Mouse (Mus musculus) v-Abl transformed pro-B cells (cell line): ENCODE measurements around the gene Gm10382.

Experiments
- in situ Hi-C, 2 experiments: fragments of 400-800 bp; cut with MboI; formaldehyde crosslinking; loops; one replicate each; pipeline ENCODE4 v1.15.1; 2025; ENCODE audit not compliant: unreplicated experiment in 2 of 2

The Gm10382 gene

DNA sequence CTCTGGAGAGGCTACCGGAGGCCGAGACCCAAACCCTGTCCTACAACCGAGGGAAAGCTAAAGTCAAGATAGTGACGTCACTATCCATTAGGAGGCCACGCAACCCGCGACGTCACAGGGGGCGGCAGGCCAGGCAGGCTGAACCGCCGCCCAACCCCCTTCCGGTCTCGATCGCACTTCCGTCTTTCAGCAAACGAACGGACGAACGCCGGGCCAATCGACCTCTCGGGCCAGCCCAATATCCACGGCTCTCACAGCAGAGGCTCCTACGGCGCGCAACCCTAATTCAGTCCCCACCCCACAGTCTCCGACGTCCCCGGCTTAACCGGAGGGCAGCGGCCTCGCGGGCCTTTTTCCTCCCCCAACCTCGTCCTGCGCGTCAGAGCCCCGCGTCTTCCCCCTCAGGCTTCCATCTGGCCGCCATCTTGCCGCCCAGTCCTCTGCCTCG lies at the start of gene Gm10382:
TSS of gene Gm10382 (plus strand) at position 192 of the 448 bp plus-strand sequence.
- in situ Hi-C loops = no loop called here

DNA sequence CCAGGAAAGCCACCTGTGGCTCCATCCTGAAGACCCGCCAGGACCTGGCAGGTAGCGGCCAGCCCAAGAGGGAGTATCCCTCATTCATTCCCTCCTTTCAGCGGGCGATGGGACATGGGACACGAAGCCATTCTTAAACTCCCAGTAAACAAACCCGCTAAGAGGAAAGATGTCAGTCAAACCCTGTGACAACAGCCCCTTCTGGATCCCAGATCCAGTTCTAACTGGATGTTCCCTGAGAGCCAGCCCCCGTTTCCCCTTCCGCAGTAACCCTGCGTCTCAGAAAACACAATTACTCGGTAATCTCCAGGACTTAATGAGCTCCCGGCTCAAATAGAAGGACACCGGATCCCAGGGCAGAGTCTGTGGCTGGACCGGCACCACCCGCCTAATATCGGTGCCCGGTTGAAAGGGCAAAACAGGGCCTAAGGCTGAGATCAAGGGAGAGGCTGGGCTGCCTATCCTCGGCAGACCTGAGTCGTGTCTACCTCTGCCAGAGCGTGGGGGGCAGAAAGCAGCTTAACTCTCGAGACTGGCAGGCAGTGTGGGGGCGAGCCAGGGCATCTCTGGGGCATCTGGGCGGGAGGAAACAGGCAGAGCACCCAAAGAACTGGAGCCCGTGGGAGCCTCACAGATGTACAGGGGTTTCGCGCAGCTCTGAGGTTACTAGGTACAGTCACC lies 49.1 kb upstream of the Gm10382 start:
- in situ Hi-C loops = no loop called here

DNA sequence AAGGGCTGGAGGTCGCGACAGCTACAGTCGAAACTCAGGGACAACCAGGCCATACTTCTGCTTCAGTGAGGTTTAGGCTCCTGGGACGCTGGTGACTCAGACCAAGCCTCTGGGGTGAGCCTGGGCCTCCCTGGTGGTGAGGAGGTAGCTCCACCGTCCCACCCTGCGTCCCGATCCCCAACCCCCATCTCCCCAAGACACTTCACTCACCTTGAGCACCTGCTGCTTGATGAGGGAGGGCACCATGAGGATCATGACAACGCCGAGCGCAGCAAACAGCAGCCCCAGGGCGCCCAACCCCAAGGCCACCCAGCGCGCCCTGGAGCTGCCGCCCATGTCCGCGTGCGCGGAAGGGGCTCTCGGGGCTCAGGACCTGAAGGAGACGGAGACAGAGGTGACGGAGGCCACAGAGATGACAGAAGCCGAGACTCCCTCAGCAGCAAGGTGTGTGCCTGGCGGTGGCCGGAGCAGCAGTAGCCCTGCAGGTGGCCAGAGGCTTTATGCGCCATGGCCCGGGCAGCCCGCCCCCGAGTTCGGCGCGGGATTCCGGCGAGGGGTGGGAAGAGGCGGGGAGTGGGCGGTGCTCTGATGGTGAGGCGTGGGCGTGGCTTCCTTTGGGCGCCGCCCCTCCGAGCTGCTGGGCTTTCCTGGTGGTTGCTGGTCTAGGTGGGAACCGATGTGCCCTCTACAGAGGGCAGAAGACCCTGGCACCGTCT lies 48.4 kb upstream of the Gm10382 start, which contains the start of gene Scarb1:
TSS of gene Scarb1 (minus strand) at position 548 of the 716 bp plus-strand sequence.
- in situ Hi-C loops = no loop called here

DNA sequence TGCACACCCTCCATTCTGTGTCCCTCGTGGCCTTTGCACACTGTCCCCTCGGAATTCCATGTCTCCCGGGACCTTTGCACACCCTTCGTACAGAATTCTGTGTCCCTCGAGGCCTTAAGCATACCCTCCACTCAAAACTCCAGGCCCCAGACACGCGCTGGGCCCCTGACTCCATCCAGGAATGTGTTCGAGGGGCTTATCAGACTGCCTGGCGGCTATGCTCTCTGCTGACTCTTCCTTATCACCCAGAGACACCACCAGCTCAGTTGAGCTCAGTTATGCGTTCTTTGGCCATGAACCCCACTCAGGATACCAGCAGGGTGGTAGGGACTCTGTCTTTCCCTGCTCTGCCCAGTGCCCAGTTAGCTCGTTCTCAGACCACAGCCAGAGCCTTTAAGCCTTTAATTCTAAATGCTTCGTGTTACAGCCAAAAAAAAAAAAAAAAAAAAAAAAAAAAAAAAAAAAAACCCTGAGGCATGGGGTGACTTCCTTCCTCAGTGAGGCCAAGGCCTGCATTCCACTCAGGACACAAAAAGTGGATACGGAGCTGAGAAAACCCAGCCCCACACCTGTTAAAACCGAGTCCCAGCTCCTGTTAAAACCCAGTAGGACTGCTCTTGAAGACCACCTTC lies 47.5 kb upstream of the Gm10382 start:
- in situ Hi-C loops = no loop called here

DNA sequence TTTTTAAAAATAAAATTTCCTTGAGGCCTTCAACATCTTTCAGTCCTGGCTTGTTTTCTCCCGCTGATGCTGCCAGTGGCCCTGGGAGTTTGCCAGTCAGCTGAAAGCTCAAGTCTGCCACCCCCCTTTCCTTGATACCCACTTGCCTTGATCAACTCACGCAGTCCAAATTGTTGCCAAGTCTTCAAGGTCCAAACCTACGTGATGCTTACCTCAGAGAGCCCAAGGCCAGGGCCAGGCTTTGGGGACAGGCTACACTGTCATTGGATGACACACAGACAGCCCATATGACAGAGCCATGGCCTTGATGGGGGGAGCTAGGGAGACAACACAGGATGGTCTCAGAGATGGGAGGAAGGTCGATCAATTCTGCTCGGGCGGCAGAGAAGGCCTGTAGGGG lies 44.8 kb upstream of the Gm10382 start:
- in situ Hi-C loops = no loop called here

DNA sequence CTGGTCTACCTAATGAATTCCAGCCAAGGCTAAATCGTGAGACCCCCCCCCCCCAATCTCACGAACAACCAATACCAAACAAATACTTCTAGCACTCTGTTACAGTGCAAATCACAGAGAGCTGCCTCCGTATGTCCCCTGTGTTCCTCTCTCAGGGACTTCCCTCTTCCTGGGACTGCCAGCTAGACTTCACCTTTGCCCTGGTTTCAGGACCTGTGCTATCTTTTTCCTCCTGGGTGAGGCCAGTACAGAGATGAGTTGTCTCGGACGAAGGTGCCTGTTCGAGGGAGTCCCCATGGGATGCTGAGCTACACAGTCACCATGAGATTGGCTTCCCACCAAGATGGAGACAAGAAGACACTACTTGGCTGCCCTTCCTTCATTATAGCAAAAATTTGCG lies 41.1 kb upstream of the Gm10382 start:
- in situ Hi-C loops = no loop called here

DNA sequence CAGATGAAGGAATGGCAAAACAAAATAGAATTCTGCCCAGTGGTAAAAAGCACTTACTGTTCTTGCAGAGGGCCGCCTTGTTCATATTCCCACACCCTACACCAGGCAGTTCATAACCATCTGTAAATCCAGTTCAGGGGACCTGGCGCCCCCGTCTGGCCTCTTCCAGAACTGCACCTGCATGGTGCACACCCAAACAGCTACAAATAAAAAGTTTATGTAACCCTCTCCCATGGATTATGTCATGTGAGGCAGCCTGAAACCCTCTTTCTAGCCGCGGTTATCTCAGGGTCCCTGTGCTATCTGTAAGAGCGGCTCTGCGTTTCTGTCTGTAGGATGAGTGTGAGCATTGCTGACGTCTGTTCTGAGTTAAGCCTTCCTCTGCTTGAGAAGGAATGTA lies 40.6 kb upstream of the Gm10382 start:
- in situ Hi-C loops = no loop called here

DNA sequence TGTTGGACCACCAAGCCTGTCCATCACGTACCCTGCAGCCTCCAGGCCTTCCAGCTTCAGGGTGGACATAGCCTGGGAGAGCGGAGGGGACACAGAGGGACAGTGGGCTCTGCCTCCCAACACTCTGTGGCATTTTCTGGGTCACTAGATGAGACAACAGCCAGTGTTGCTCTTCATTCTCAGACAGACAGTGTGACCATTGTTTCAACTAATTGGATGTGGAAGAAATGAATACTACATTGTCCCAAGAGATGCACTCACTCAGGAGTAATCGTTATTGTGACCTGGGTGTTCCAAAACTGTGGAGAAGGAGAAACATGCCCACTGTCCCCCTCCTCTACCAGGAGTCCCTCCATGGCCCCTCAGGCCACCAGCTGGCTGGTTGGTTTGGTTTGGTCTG lies 39.7 kb upstream of the Gm10382 start:
- in situ Hi-C loops = no loop called here

DNA sequence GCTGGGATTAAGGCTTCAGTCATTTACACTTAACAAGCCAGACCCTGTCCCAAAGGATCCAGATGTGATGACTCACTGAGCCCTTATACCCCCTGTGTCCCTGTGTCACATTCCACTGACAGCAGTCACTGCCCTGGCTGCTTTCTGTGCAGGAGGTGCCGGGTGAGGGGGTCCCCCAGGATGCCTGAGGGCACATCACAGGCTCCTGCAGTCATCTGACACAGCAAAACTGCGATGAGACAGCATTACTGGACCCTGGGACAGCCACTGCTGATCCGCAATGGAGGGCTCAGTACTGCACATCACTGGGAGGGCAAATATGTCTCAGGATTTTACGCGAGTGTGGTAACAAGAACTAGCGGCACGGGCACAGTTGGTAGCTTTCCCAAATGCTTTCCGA lies 38.1 kb upstream of the Gm10382 start:
- in situ Hi-C loops = loop anchor here in 1 of 2 experiments (25.0 kb wide), 1 partner anchor 914 kb away; the partner anchor contains the start of genes Kmt5a and Sbno1

DNA sequence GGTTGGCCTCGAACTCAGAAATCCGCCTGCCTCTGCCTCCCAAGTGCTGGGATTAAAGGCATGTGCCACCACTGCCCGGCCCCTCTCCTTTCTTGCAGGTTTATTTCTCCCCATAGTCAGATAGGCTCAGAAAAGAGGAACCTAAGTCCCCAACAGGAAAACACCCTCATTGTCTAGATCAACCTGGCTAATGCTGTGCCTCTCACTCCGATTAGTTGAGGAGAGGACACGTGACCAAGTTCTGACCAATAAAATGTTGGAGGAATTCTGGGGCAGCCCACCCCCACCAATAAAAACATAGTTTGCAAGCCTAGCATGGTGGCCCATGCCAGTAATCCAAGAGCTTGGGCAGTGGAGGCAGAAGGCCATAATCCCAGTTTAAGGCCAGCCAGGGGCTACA lies 37.2 kb upstream of the Gm10382 start:
- in situ Hi-C loops = loop anchor here in 1 of 2 experiments (25.0 kb wide), 1 partner anchor 915 kb away; the partner anchor contains the start of genes Kmt5a and Sbno1

DNA sequence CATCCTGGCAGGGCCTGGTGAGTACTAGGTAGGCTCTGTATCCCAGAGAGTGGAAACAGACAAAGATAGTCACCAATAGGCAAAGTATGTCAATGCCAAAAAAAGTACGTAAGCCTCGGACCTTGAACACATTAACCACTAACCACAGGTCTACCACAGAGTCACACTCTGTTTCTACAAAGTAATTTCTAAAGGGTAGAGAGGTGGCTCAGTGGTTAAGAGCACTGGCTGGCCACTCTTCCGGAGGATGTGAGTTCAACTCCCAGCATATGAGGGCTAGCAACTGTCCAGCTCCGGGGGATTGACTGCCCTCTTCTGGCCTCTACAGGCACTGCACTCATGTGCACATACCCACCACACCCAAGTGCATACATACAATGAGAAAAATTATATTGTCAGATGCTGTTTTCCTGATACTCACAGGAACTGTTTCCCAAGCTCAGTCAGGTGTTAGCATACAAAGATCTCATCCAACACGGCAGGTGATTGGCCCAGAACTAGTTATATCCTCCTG lies 36.3 kb upstream of the Gm10382 start:
- in situ Hi-C loops = loop anchor here in 1 of 2 experiments (25.0 kb wide), 1 partner anchor 916 kb away; the partner anchor contains the start of genes Kmt5a and Sbno1

DNA sequence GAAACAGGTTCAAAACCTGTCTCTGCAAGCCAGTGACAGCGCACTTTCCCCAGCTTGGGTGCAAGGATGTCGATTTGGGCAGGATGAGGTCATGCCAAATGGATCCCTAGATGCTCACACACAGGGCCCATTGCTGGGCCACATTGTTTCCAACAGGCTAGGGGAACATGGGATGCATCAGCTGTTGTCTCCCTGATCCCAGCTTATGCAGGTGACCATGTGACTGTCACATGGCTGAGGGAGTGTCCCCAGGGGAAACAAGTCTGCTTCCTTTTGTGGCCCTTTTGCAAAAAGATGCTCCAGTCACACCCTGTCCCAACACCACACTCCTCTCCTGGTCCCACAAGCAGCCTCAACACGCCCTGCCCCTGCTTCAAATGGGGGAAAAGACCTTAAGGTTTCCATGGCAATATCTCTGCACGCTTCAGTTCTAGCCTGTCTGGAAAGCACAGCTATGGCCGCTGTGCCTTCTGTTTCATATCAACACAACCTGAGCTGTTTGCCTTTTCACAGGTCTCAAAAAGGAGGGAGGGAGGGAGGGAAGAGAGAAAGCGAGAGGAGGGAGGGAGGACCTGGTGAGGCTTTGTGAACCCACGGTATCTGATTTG lies 34.1 kb upstream of the Gm10382 start:
- in situ Hi-C loops = loop anchor here in 1 of 2 experiments (25.0 kb wide), 1 partner anchor 918 kb away; the partner anchor contains the start of genes Kmt5a and Sbno1

DNA sequence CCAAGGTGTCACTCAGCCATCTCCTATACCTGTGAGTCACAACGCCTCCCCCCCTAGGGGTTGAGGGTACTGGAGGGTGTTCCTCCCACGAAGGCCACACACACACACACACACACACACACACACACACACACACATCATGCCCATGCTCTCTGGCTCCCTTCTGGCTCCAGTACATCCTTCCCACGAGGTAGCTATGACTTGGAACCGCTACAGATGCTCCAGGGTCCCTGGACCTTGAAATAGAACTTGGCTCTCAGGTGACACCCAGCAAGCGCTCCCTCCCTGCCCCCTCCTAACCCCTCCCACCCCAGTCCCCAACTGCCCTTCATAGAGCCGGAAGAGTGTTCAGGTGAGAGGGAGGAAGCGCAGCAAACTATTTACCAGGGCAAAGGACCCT lies 33.5 kb upstream of the Gm10382 start:
- in situ Hi-C loops = loop anchor here in 1 of 2 experiments (25.0 kb wide), 1 partner anchor 918 kb away; the partner anchor contains the start of genes Kmt5a and Sbno1

DNA sequence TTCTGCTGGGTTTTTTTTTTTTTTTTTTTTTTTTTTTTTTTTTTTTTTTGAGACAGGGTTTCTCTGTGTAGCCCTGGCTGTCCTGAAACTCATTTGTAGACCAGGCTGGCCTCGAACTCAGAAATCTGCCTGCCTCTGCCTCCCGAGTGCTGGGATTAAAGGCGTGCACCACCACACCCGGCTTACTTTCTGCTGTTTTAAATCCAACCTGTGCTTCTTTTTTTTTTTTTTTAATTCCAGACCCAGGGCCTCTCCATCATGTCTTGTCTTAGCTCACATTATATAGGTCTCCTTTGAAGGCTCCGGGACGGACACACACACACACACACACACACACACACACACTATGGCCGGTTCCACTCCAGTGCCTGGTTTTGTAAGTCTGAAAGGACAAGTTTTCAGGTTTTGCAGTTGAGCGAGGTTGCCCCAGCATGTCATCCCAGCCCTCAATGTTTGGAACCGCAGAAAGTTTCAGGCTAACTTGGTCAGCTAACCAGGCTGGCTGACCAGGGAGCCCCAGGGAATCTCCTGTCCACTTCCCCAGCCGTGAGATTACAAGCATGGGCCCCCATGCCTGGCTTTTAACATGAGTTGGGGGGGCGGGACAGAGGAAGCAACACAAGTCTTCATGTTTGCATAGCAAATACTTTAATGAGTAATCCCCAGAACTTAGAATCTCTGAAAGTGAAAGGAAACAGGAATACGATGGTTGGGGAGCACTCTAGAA lies 31.4 kb upstream of the Gm10382 start:
- in situ Hi-C loops = loop anchor here in 1 of 2 experiments (25.0 kb wide), 1 partner anchor 920 kb away; the partner anchor contains the start of genes Kmt5a and Sbno1

DNA sequence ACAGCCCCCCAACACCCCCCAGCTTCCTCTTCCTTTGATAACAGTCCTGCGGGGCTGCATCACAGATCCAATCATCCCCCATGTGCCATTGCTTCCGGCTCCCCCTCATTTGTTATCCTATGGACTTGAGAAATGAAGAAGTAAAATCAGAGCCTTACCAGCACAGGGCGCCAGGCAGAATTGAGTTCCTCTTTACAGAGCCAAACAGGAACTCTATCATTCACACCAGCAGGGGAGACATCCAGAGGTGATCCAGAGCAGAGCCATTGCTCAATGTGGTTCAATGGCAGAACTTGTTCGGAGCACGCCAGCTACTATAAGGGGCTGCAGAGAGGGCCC lies 30.9 kb upstream of the Gm10382 start:
- in situ Hi-C loops = loop anchor here in 1 of 2 experiments (25.0 kb wide), 1 partner anchor 921 kb away; the partner anchor contains the start of genes Kmt5a and Sbno1

DNA sequence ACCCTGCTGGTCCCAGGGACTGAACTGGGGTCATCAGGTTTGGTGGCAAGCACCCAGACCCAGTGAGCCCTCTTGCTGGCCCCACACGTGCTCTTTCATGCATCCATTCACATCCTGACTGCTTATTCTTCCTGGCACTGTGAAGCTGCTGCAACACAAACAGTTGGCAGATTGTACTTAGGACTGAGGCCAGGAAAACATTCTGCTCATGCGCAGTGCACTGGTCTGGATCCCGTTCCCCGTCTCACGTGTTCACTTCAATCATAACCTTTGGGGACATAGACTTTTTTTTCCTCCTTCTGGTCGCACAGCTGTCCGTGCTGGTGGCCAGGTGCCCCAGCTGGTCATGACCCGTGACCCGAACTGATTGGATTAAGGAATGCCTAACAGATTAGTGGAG lies 28.6 kb upstream of the Gm10382 start:
- in situ Hi-C loops = loop anchor here in 1 of 2 experiments (5.0 to 25.0 kb wide), 2 partner anchors 448 to 923 kb away; partner anchors contain the start of genes Kmt5a and Sbno1

DNA sequence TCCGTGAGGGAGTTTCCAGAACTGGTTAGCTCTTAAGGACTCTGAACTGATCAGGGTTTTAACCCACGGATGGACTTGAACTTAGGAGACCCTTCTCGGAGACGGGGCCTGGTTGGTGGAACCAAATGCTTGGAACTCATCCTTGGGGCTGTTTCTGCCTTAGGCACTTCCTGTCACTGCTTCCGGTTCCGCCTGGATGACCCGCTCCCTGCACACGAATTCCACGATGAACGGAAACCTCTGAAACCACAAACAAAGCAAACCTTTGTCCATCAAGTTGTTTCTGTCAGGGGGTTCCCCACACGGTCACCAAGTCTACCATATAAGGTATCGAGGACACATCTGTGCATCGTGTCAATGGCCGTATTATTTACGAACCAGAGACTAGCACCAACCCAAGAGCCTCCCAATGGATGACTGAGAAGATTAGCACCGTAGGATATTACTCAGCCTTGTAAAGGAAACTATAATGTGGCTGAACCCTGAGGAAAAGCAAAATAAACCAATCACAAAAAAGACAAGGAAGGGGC lies 28.1 kb upstream of the Gm10382 start:
- in situ Hi-C loops = loop anchor here in 1 of 2 experiments (5.0 to 25.0 kb wide), 2 partner anchors 449 to 924 kb away; partner anchors contain the start of genes Kmt5a and Sbno1

DNA sequence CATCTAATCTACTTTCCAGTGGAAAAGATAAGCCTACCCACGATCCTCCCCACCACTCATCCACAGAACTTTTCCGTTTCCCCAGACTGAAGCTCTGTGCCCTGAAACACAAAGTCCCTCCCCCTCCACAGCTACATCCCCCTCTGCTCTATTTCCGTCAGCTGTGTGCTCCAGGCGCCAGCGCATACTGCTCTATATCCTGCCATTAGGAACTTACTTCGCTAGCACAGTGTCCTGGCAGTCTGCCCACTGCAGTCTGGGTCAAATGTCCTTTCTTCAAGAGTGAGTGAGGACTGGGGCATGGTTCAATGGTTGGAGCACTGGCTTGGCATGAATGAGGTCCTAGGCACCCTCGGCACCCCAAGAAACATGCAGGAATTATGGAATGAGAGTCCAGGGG lies 25.2 kb upstream of the Gm10382 start:
- in situ Hi-C loops = loop anchor here in 1 of 2 experiments (5.0 to 25.0 kb wide), 2 partner anchors 452 to 927 kb away; partner anchors contain the start of genes Kmt5a and Sbno1
